In the genomic region with DNA sequence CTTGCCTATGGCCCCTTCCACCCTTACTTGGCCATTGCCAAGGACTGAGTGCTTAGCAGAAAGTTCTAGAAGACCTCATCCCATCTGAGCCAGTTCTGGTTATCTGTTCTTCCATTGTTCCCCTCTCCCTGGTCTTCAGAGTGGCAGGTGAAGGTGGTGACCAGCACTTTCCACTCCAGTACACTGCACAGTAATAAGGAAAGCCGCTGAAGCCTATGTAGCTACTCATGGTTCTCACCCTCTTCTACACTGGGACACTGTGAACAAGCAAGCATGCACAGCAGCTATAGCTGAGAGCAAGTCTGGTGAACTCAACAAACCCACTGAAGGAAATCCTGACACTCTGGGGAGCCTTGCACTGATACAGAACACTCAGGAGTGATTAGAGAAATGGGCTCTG, we compare ENCODE assay signal across 1 mouse cellular context.
TF ChIP-seq lines count a peak whose summit lies in the region.

No protein-coding gene starts in this region.

TF ChIP-seq in CH12.LX, 34 proteins besides CTCF, POLR2A, EP300 and RAD21 (continued from another document):
- TF ChIP-seq RCOR1 (conservative IDR thresholded peaks at IDR 0.05; ENCODE audit: low read depth, low read length) (no peak), MYC (IDR thresholded peaks at IDR 0.05; ENCODE audit: low read depth, low read length) (0 out of 2 replicates have a peak, but pooled peaks have one; percentile 26), TCF12 (IDR thresholded peaks at IDR 0.05; ENCODE audit: low read depth, low read length) (0 out of 2 replicates have a peak, but pooled peaks have one; percentile 35), NELFE (IDR thresholded peaks at IDR 0.05; ENCODE audit: low read depth, low read length) (no peak), MAFK (IDR thresholded peaks at IDR 0.05; ENCODE audit: insufficient replicate concordance, low read length) (0 out of 2 replicates have a peak, but pooled peaks have one; percentile 18), ETS1 (conservative IDR thresholded peaks at IDR 0.05; ENCODE audit: low read depth, low read length) (peak; percentile 52), SMC3 (IDR thresholded peaks at IDR 0.05; ENCODE audit: low read depth, low read length) (no peak), MAX (IDR thresholded peaks at IDR 0.05; ENCODE audit: low read length) (no peak), MAZ (IDR thresholded peaks at IDR 0.05; ENCODE audit: low read depth, low read length) (no peak), NRF1 (IDR thresholded peaks at IDR 0.05; ENCODE audit: low read depth, low read length) (no peak), GABPA (IDR thresholded peaks at IDR 0.05; ENCODE audit: insufficient replicate concordance, low read depth, low read length) (no peak), JUN (IDR thresholded peaks at IDR 0.05; ENCODE audit: insufficient read depth, low read depth, low read length) (peak; percentile 78), PAX5 (IDR thresholded peaks at IDR 0.05; ENCODE audit: low read length) (no peak), BHLHE40 (IDR thresholded peaks at IDR 0.05; ENCODE audit: low read depth, low read length) (peak; percentile 49), JUND (conservative IDR thresholded peaks at IDR 0.05; ENCODE audit: low read depth, low read length) (peak; percentile 82), IRF4 (IDR thresholded peaks at IDR 0.05; ENCODE audit: low read depth, low read length) (peak; percentile 87), ELF1 (IDR thresholded peaks at IDR 0.05; ENCODE audit: low read depth, low read length) (no peak)
TF ChIP-seq in CH12.LX: peak in this region for 8.
